Mouse (Mus musculus) limb, embryonic 11.5 days (tissue): ENCODE measurements at regions not wholly inside any gene's neighbourhood (a gene's known extent, or its start where the extent isn't known, plus 50 kb on each side); places are given as distances from the start of the nearest gene placed in this dataset.
A peak's percentile ranks its signal among the peaks of the same experiment; 100 is the strongest.

Source experiments
- ATAC-seq: fragments of 200-750 bp; cut with Nextera tagmentation; 2 replicates; pipeline ENCODE4 v1.8.0; 2017; ENCODE audit warnings: low read depth; ENCODE audit not compliant: insufficient number of reproducible peaks, low FRiP score, low TSS enrichment
- DNase-seq: peaks from one replicate; pipeline ENCODE4 v3.0.0-alpha.2; 2015; ENCODE audit warnings: low spot score
- H3K27ac ChIP-seq: fragments of 300-500 bp; sonication (generic); replicated peaks from 2 replicates; pipeline ENCODE4 v1.5.1; 2014; ENCODE audit warnings: low read depth, mild to moderate bottlenecking, low read length
- H3K27me3 ChIP-seq: fragments of 300-500 bp; sonication (generic); 2 replicates; pipeline ENCODE4 v1.6.1; 2014; ENCODE audit warnings: mild to moderate bottlenecking, low read length, mixed read lengths; ENCODE audit not compliant: control insufficient read depth, insufficient read depth
- H3K36me3 ChIP-seq: fragments of 300-500 bp; sonication (generic); 2 replicates; pipeline ENCODE4 v1.6.1; 2014; ENCODE audit warnings: mild to moderate bottlenecking, low read length, moderate library complexity, mixed read lengths; ENCODE audit not compliant: control insufficient read depth, insufficient read depth
- H3K4me1 ChIP-seq: fragments of 300-500 bp; sonication (generic); 2 replicates; pipeline ENCODE4 v1.6.1; 2014; ENCODE audit warnings: low read length, mixed read lengths; ENCODE audit not compliant: control insufficient read depth, insufficient read depth
- H3K4me2 ChIP-seq: fragments of 300-500 bp; sonication (generic); 2 replicates; pipeline ENCODE4 v1.6.1; 2014; ENCODE audit warnings: low read depth, mild to moderate bottlenecking, moderate library complexity; ENCODE audit not compliant: severe bottlenecking
- H3K4me3 ChIP-seq: fragments of 300-500 bp; sonication (generic); 2 replicates; pipeline ENCODE4 v1.5.1; 2014; ENCODE audit warnings: low read depth, low read length
- H3K9ac ChIP-seq: fragments of 300-500 bp; sonication (generic); 2 replicates; pipeline ENCODE4 v1.6.1; 2014; ENCODE audit warnings: mild to moderate bottlenecking, low read length
- H3K9me3 ChIP-seq: fragments of 300-500 bp; sonication (generic); 2 replicates; pipeline ENCODE4 v1.6.1; 2016; ENCODE audit warnings: low read length; ENCODE audit not compliant: control insufficient read depth
- WGBS: fragments of 180-500 bp; shearing (Covaris S2); extraction: QIAGEN DNeasy Blood & Tissue Kit; methylation state at CpG from one replicate; pipeline ENCODE4 v1.1.7; 2014; 5-methylcytosine and 5-hydroxymethylcytosine counted together

DNA sequence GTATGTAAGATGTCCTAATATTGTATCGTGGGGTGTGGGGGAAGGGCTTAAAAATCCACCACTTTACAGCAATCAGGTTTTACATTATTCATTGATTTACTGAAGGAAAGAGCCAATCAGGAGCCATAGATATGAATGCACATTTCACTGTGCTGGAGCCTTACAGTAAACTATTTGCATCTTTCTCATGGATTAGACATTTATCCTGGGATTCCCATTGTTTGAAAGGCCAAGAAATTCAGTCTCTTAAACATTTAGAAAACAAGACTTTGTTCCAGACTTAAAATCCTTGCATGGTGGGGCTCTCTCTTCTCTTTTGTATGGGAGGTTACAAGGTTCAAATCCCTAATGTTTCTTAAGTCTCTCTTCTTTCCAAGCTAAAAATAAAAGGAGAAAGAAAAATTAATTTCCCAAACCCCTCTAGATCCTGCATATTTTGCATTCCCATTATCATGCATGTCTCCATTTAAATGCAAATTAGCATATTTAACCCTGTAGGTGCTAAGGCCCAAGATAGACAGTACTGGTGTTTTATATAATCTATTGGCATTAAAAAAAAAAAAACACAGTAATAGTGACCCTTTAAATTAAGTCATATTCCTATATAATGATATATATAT lies 230.3 kb downstream of the Mef2c start:
- Histone ChIP-seq H3K27me3 (peaks cover 43% of the 10 kb centered on the region), H3K9me3 (no peaks in the 10 kb centered on the region), H3K9ac (no peak overlapping the region), H3K4me1 (0 out of 2 replicates have a peak, but pooled peaks cover 2% of the 10 kb centered on the region), H3K4me2 (no peak overlapping the region), H3K27ac (no peak overlapping the region), H3K36me3 (no peaks in the 10 kb centered on the region), H3K4me3 (no peak overlapping the region)
- DNase-seq (no peak), ATAC-seq (no peak)
- 2% methylated on average over 1 of the region's 1 CpGs for WGBS

GRCm38 (mm10) chr13:83734656-83735055 lies 230.8 kb downstream of the Mef2c start:
- Histone ChIP-seq H3K27ac (no peak overlapping the region), H3K9ac (no peak overlapping the region), H3K27me3 (peaks cover 47% of the 10 kb centered on the region), H3K4me1 (0 out of 2 replicates have a peak, but pooled peaks cover 2% of the 10 kb centered on the region), H3K9me3 (no peaks in the 10 kb centered on the region), H3K4me3 (no peak overlapping the region), H3K36me3 (no peaks in the 10 kb centered on the region), H3K4me2 (no peak overlapping the region)
- 15% methylated on average over 1 of the region's 1 CpGs for WGBS
- ATAC-seq (no peak), DNase-seq (no peak)

DNA sequence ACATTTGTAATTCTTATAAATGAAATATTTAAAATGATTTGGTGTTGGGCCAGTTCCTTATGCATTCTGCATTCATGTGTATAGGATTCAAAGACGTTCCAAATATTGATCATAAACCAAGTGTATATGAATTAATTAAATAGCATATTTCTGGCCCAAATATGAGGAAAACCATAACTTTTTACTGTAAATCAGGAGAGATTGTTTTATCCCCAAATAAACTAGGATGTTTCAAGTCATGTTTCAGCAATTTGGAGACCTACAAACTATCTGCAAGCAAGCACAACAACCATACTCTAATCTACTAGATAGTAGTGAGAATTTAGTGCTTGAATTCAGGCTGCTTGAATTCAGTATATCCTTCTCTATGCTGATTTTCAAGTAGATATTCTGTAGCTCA lies 231.3 kb downstream of the Mef2c start:
- no peak overlapping the region for H3K4me2 ChIP-seq
- H3K36me3 ChIP-seq, result no peaks in the 10 kb centered on the region
- no peaks in the 10 kb centered on the region for H3K9me3 ChIP-seq
- no peak overlapping the region for H3K27ac ChIP-seq
- ATAC-seq, result no peak
- 65% methylated on average over 1 of the region's 1 CpGs for WGBS
- H3K4me3 ChIP-seq, result no peak overlapping the region
- H3K9ac ChIP-seq, result no peak overlapping the region
- DNase-seq, result no peak
- H3K4me1 ChIP-seq, result 0 out of 2 replicates have a peak, but pooled peaks cover 2% of the 10 kb centered on the region
- peaks cover 49% of the 10 kb centered on the region for H3K27me3 ChIP-seq

DNA sequence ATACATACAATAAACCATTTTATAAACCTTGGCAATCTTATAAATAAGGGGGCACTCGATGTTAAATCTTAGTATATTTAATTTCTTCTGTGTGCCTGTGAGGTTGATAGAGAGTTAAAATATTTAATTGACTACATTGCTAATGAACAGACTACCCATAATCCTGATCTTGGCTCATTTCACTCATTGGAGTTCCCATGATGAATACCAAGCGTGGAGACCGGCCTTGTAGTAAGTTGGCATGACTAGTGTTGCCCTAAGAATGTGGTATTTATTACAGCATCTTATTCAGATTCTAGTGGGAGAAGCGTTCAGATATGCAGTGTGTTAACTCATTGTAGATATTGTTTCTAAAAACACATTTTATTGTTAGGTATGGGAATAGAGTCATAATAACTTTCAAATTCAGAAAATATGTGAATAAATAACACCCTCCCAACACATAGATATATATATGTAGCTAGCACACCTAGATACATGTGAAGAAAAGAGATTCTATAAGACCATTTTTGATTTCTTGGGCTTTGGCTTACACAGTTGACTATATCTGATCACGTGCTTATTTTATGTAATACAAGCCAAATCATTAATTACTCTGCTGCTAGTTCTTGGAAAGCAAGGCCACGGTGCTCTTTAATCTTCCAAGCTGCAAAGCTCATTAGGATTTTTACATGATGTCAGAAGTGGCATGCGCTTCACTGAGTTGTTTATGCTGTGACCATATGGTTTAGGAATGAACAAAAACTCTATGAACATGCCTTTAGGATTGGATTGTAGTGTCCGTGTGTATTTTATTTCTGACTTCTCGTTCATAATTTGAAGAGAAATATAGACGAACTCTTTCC lies 232.0 kb downstream of the Mef2c start:
- Histone ChIP-seq H3K36me3 (no peaks in the 10 kb centered on the region), H3K4me3 (no peak overlapping the region), H3K9me3 (no peaks in the 10 kb centered on the region), H3K27me3 (peaks cover 52% of the 10 kb centered on the region), H3K9ac (no peak overlapping the region), H3K4me2 (no peak overlapping the region), H3K27ac (no peak overlapping the region), H3K4me1 (no peaks in the 10 kb centered on the region)
- DNase-seq (no peak), ATAC-seq (no peak)
- WGBS, result 51% methylated on average over 10 of the region's 10 CpGs

DNA sequence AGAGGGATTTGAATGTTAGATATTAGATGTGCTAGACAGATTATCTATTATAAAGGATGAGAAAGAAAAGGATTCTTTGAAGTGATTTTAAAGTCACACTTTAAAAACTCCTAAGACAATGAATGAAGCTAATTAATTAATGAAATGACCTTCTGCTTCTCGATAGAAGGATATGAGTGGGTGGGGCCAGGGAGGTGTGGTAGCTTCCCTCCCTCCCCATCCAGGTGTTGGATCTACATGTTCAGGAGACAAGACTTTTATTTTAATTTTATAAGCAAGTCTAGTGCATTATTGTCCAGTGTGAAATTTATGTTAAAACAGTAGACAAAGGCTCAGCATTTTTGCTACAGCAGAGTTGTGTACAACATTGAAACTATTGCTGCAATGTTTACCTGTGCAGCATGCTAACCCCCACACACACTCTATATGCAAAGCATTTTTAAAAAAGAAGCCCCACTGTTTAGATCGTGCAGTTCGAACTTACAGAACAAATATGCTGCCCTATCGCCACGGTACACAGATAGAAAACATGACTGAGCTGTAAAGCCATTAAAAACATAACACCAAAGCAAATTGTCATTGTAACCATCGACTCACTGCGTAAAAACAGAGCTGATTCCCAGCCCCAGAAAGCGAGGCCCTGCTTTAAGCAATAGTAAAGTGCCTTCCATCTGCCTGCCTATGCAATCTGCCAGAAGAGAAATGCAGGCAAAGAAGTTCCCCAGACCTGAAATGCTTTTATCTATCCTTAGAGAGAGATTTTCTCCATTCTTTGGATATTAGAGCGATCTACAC lies 233.4 kb downstream of the Mef2c start:
- Histone ChIP-seq H3K9me3 (no peaks in the 10 kb centered on the region), H3K36me3 (no peaks in the 10 kb centered on the region), H3K4me2 (no peak overlapping the region), H3K27ac (no peak overlapping the region), H3K9ac (no peak overlapping the region), H3K4me3 (no peak overlapping the region), H3K4me1 (no peaks in the 10 kb centered on the region), H3K27me3 (peaks cover 48% of the 10 kb centered on the region)
- DNase-seq, result peak; percentile 51
- WGBS, result 3% methylated on average over 9 of the region's 9 CpGs
- no peak for ATAC-seq

GRCm38 (mm10) chr13:83737826-83738527 lies 234.1 kb downstream of the Mef2c start:
- H3K4me3 ChIP-seq, result no peak overlapping the region
- DNase-seq (peak; percentile 62), ATAC-seq (no peak)
- H3K4me2 ChIP-seq, result no peak overlapping the region
- no peaks in the 10 kb centered on the region for H3K4me1 ChIP-seq
- no peak overlapping the region for H3K9ac ChIP-seq
- no peak overlapping the region for H3K27ac ChIP-seq
- peaks cover 41% of the 10 kb centered on the region for H3K27me3 ChIP-seq
- WGBS, result under 1% methylated on average over 27 of the region's 27 CpGs
- H3K36me3 ChIP-seq, result no peaks in the 10 kb centered on the region
- no peaks in the 10 kb centered on the region for H3K9me3 ChIP-seq

GRCm38 (mm10) chr13:83738528-83738981 lies 234.7 kb downstream of the Mef2c start:
- Histone ChIP-seq H3K27ac (no peak overlapping the region), H3K4me3 (no peak overlapping the region), H3K9ac (no peak overlapping the region), H3K9me3 (no peaks in the 10 kb centered on the region), H3K4me1 (no peaks in the 10 kb centered on the region), H3K27me3 (peaks cover 35% of the 10 kb centered on the region), H3K4me2 (no peak overlapping the region), H3K36me3 (no peaks in the 10 kb centered on the region)
- 6% methylated on average over 12 of the region's 12 CpGs for WGBS
- DNase-seq, result no peak
- no peak for ATAC-seq

- ATAC-seq (no peak), DNase-seq (no peak)
- Histone ChIP-seq H3K27ac (no peak overlapping the region), H3K9ac (no peak overlapping the region), H3K36me3 (no peaks in the 10 kb centered on the region), H3K4me2 (no peak overlapping the region), H3K27me3 (peaks cover 30% of the 10 kb centered on the region), H3K4me3 (no peak overlapping the region), H3K4me1 (no peaks in the 10 kb centered on the region), H3K9me3 (no peaks in the 10 kb centered on the region)
- WGBS, result 19% methylated on average over 3 of the region's 3 CpGs
Measured at GRCm38 (mm10) chr13:83739131-83739530, 235.3 kb downstream of the Mef2c start.
